Mouse (Mus musculus): ENCODE measurements around the gene Avpr2.

The Avpr2 gene

DNA sequence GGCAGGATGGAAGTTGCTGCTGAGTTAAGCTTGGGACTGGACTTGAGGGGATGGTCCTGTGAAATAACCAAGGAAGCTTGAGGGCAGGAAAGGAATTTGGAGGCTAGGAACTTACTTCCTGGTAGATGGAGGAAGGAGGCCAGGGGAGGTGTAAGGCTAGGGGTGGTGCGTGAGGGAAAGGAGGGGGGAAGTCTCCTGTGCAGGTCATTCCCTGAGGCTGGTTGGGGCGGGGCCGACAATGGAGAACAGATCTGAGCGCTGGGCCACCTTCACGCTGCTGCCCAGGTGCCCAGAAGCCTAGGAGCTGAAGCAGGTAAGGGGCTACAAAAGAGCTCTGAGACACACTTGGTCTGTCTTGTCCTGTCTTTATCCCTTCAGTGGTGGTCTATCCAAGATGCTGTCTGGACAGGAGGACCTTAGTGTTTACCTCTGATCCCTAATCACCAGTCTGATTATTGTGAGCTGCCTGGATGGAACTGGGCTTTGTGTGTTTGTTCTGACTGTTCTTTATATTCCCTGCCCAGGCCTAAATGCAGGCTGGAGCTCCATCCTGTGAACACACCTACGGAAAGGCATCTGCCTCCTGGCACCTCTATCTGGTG is at the start of gene Avpr2:
Avpr2 (plus strand) TSS at position 552 of the 602 bp plus-strand sequence.
- no peak for DNase-seq (ENCODE audit: low spot score in 2 of 2)

DNA sequence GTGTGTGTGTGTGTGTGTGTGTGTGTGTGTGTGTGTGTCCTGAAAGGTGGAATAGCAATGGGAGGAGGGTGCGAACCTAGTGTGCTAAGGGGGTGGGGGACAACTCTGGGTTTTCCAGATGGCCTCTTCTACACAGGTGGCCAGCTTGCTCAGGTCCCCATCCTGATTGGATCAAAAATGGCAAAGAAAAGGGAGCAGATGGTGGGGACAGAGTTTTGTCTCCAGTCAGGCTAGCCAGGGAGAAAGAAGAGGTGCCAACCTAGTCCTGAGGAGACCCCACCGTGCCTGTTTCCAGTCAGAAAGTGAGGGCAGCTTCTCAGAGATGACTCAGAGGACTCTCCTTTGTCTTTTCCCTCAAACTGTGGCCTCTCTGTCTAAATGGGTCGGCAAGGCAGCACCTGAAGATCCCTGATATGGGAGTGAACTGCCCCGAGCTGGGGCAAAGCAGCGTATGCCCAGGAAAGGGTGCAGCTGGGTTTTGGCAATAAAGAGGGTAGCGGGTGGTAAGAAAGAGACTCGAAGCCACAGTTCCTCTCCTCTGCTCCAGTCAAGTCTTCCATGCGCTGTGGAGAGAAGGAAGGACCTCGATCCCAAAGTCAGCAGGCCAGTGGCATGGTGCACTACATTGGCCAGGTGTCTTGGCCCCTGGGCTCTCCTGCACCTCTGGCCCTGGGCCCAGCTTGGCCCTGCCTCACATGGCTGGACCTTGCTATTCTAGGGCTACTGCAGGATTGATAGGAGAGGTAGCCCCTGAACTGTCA is 37.4 kb upstream of the Avpr2 start:
- no peak for DNase-seq (ENCODE audit: low spot score in 2 of 2)

DNA sequence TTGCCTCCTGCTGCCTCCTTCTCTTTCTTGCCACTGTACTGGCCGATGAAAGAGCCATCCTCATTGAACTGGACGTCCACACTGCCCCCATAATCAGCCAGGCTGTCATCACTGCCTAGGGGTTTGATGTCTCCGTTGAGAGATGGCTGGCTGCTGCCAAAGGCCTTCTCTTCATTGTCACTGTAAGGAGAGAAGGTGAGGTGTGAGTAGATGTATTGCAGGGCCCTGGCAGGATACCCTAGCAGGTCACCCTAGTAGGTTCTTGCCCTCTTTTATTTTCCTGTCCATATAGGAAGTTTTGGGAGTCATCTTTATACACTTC is 36.9 kb upstream of the Avpr2 start:
- DNase-seq (ENCODE audit: low spot score in 2 of 2), result no peak

DNA sequence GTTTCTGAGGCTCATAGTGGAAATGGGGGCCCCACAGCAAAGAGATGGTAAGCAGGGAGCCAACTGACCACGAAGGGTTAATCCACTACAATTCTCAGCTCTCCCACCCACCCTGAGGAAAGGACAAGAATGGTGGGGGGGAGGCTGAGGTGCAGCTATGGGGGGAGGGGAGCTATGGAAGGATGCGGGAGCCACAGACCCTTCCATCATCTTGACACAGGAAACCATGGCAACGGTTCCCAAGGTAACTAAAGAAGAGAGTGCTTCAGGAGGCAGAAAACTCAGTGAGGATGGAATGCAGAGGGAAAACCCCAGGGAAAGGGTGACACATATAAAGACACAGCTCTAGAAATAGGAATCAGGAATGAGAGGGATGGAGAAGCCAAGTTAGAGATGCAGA is 27.2 kb upstream of the Avpr2 start:
- DNase-seq (ENCODE audit: low spot score in 2 of 2), result no peak

DNA sequence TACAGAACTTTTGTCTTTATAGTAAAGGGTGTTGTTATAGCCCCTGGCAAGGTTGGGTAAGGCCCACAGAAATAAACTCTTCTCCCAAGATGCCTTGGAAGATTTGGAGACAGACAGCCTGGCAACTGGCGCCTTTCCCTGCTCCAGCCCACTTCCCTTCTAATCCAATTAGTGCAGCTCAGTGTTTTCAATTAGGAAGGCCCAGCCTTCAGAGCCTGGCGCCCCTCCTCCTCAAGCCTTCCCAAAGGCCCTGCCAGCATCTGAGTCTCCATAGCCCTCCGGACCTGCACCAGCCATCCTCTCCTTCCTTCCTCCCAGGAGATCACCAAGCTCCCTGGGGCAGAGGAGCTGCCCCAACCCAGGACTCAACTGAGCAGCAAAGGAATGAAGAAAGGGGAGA is 24.6 kb upstream of the Avpr2 start:
- no peak for DNase-seq (ENCODE audit: low spot score in 2 of 2)

DNA sequence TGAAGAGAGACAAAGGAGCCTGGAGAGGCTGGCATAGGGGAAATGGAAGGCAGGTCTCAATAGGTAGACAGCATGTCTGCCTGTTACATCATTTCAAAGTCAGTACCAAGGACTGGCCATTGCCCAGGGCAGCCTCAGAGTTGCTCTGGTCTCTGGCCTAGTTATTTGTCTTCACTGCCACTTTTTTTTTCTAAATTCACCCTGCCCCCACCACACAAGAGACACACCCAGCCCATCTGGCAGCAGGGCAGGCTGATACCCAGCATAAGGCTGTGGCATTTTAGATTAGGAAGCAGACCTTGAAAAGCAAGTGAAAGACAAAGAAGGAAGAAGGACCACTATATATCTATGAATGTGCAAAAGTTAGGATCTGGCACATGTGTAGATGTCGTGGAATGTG is 24.1 kb upstream of the Avpr2 start:
- DNase-seq (ENCODE audit: low spot score in 2 of 2), result no peak

DNA sequence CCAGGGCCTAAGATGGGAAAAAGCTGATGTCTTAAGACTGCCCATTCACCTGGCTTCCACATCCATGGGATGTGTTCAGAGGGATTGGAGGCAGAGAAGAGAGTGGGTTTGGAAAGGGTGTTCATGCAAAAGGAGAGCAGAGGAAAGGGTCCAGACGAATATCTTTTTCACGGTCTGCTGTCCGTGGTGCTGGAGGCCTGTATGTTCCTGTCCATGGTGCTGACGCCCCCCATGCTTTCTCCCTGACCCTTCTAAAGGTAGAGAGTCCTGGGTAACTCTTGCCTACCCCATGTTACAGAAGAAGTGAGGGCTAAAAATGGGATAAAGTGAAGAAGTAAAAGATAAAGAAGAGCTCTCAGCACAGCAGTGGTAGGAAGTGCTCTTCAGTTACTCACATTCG is 22.6 kb upstream of the Avpr2 start:
- DNase-seq (ENCODE audit: low spot score in 2 of 2), result no peak

DNA sequence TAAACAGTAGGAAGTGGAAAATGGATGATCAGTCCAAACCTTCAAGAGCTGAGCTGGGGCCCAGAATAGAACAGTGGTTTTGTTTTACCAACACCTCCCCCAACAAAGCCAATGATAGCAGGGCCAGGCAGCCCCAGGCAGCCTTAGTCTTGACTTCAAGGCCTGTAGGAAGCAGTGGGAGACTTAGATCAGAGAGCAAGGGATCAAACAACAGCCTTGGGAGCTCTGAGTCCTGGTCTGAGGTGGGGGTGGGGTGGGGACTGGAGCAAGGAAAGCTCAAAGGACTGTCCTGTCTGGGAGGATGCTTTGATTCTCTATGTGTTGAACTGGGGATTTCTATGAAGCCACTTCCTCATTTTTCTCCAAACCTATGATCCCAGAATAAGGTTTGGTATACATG is 20.4 kb upstream of the Avpr2 start:
- DNase-seq (ENCODE audit: low spot score in 2 of 2), result no peak

DNA sequence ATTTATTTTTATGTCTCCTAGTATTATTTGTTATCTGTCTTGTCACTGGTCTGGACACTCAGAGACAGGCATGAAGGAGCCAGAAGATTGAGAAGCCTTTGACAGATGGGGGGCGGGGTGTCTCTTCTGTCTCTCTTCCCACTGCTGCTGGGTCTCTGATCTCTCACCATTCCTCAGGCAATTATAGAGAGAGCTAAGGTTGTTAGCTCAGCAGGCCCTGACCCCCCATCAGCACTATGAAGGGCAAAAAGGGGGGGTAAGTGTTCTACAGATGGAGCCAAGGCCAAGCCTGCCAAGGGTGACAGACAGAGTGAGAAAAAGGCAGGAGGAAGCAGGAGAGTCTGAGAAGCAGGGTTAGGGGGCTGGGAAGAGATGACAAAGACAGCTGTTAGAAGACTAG is 19.9 kb upstream of the Avpr2 start:
- no peak for DNase-seq (ENCODE audit: low spot score in 2 of 2)

DNA sequence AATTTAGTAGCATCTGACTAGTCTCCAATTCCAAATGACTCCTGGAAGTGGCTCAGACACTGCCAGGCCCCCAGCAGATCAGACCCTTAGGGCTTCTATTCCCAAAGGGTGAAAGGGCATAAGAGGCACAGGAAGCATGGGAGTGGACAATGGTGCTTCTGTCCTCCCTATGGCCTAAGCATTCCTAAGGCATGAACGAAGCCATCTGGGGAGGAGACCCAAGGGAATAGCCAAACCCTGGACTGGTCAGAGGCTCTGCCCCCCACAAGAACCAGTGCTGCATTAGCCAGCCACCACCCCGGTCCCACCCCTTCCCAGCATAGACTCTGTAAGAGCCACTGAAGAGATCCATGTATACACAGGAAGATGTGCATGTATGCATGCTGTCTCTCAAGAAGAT is 16.0 kb upstream of the Avpr2 start:
- no peak for DNase-seq (ENCODE audit: low spot score in 2 of 2)

DNA sequence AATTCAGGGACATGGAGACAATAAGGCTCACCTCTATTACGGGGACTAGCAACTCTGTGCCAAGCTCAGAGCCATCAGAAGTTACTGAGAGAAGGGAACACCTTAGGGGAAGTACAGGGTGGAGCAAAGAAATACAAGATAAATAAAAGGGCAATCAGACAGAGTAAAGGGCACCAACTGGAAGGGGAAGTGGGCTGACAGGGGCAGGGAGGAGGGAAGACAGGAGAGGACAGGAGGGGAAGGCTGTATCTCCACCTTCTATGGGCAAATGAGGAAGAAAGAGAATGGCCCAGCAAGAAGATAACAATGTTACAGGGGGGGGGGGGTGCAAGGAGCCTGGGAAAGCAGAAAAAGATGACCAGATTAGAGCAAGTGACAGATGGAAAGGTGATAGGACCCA is 14.9 kb upstream of the Avpr2 start:
- no peak for DNase-seq (ENCODE audit: low spot score in 2 of 2)

DNA sequence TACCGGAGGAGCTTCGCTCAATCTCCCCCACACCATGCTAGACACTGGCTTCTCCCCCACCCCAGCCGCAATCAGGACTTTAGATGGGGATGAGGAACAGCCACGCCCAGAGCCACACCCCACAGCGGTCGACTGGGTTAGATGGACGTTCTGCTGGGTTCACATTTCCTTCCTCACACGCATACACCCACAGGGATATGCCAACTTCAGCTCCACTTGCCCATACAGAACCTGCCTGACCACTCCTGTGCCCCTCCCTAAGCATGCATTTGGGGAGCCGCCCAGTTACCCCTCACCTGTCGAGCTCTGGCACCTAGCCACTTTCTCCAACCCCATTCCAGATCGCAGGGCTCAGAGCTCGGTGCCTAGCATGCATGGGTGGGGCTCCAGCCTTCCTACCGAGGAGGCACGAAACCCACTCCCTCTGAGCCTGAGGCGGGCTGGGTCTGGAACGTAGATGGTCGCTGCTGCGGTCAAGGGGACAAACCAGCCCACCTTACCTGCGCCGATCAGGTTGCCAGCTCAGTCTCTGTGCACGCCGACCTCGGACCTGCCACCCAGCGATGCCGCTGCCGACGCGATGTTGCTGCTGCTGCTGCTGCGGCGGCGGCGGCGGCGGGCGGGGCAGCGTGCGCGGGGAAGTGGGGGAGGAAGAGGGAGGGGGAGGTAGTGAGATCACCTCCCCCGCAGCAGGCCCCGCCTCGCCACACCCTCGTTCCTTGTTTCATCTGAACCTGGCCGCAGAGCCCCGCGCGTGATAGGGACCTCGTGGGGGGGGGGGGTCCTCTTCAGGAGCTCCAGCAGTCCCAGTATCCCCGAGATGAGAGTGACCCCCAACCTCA is 11.5 kb upstream of the Avpr2 start:
- peak; percentile 42 to 62 for DNase-seq (ENCODE audit: low spot score in 2 of 2)

DNA sequence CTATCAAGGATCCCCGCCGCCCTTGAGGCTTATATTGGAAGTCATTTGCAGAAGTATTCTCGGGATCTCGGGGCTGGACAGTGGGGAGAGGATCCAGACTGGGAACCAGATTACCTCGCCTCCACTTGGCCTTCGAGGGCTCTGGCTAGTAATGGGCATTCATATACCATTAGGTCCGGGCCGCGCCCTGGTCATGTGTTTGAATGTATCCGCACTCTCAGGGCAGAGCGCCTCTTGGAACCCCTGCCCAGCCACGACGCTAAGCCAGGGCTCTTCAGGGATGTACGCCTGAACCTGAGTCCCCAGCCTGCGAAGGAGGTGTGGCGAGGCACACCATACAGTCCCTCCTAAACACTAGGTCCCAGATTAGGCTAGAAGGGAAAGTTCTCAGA is 10.9 kb upstream of the Avpr2 start:
- DNase-seq (ENCODE audit: low spot score in 2 of 2), result no peak

DNA sequence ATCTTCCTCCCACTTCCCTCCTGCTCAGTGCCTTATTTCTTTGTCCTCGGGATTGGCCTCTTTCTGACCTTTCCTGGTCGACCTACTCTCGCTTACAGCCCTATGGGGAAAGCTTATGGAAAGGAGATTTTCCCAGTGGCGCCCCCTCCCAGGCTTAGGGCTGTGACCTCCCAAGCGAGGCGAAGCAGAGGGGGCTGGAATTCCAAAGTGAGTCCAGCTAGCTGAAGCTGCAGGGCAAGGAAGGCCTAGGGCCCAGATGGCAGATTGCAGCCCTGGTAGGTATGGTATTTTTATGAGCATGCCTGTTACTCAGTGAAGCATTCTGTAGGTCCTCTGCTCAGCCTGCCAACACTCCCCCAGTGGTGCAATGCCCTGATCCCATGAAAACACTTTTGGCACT is 10.4 kb upstream of the Avpr2 start:
- no peak for DNase-seq (ENCODE audit: low spot score in 2 of 2)

DNA sequence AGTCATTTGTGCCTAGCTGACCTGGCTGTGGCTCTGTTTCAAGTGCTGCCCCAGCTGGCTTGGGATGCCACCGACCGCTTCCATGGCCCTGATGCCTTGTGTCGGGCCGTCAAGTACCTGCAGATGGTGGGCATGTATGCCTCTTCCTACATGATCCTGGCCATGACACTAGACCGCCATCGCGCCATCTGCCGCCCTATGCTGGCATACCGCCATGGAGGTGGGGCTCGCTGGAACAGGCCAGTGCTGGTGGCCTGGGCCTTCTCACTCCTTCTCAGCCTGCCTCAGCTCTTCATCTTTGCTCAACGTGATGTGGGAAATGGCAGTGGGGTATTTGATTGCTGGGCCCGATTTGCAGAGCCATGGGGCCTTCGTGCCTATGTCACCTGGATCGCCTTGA is 931 bp downstream of the Avpr2 start:
- no peak for DNase-seq (ENCODE audit: low spot score in 2 of 2)

DNA sequence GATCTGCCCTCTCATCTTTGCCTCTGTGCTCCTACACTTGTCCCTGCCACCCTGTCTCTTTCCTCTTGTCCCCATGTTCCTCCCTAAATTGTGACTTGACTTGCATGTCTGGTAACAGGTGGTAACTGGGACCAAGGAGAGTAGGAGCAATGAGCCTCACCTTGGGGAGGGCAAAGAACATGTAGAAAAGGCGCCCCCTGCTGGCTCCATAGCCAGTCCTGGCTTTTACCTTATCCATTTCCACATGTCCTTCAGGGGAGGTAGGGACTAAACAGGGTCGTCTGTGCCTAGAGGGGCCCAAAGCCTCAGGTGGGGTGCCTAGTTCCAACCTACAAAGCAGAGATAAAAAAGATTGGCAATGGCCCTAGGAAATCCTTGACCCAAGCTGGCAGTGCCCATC is 3.8 kb downstream of the Avpr2 start, which contains the start of gene L1cam:
L1cam (minus strand) TSS at position 387 of the 400 bp plus-strand sequence.
- DNase-seq (ENCODE audit: low spot score in 2 of 2), result peak; percentile 35 to 51

DNA sequence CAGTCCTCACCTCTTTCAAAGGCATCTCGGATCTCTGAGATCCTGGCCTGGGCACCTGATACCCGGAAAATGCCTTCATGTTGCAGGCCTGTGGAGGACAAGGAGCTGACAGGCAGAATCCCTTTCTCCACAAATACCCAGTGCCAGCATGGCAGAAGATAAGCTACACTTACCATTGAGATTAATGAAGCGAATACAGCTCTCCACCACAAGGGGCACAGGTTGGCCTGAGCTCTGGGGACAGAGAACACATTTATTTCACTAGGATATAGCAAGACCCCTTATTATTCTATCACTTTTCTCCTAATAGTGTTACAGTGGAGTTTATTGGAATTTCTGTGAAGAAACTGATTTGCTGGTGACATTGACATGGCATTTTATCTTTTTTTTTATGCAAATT is 6.1 kb downstream of the Avpr2 start:
- no peak for DNase-seq (ENCODE audit: low spot score in 2 of 2)

DNA sequence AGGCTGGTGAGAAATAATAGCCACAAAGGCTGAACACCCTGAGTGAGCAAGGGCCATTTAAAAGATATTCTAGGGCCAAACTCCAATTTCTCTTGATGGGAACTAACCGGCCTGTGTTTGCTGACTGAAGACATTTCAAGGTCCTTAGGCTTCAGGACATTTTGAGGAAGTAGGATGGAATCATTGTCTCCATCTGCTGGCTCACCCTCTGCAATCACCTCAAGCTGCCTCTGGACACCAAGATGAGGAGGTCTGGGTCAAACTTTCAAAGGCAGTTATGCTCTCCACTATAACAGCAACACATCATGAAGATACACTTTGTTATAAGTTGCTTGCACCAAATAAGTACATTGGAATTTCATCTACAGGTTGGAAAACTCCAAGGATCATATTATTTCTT is 18.1 kb downstream of the Avpr2 start:
- DNase-seq (ENCODE audit: low spot score in 2 of 2), result no peak

DNA sequence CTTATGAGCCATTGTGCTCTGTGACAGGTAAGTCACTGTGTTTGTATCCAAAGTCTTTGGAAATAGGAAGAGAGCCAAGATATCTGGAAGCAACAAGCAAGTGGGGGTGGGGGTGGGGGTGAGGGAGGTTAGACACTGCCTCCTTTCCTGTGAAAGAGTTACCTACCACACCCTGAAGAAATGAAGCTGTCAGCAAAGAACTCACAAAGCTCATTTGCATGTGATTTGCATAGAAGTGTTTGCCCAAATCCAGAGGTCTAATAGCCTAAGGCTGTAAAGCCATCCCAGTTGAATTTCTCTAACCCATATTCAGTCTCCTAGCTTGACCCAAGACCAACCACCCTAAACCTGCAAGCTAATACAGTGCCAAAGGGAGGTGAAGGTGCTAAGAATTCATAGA is 18.5 kb downstream of the Avpr2 start:
- DNase-seq (ENCODE audit: low spot score in 2 of 2), result no peak

DNA sequence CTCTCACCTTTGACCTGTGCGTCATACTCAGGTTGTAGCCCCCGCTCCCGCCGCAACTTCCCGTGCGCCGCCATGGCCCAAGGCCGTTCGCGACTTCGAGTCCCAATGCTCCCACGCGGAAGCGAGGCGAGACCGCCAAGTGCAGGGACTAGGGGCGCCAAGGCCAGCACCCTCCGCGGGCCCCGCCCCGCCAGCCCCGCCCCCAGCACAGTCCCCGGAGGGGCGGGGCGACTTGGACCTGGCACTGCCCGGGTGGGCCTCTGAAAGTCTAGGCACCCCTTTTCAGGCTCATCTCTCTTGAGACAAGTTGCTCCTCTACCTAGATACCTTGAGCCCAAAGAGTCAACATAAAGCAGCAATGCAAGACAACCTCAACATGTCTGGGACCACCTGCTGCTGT is 19.3 kb downstream of the Avpr2 start:
- DNase-seq (ENCODE audit: low spot score in 2 of 2), result no peak

DNA sequence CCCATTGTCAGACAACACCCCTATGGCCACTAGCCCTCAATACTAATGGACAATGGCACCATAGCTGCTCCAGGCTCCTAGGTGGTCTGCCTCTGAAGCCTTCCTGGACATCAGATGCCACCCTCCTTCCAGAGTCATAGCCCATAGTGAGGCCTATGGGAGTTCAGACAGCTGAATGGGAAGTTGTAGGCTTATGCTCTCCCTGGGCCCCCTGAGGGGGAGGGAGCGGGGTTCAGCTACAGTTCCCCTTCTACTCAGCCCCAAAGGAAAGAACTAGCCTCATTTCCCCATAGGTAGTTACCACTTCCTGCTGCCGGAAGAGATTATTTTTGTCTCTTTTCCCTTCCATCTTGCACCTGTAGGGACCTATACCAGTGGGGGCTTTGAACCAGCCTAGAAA is 19.7 kb downstream of the Avpr2 start:
- no peak for DNase-seq (ENCODE audit: low spot score in 2 of 2)

DNA sequence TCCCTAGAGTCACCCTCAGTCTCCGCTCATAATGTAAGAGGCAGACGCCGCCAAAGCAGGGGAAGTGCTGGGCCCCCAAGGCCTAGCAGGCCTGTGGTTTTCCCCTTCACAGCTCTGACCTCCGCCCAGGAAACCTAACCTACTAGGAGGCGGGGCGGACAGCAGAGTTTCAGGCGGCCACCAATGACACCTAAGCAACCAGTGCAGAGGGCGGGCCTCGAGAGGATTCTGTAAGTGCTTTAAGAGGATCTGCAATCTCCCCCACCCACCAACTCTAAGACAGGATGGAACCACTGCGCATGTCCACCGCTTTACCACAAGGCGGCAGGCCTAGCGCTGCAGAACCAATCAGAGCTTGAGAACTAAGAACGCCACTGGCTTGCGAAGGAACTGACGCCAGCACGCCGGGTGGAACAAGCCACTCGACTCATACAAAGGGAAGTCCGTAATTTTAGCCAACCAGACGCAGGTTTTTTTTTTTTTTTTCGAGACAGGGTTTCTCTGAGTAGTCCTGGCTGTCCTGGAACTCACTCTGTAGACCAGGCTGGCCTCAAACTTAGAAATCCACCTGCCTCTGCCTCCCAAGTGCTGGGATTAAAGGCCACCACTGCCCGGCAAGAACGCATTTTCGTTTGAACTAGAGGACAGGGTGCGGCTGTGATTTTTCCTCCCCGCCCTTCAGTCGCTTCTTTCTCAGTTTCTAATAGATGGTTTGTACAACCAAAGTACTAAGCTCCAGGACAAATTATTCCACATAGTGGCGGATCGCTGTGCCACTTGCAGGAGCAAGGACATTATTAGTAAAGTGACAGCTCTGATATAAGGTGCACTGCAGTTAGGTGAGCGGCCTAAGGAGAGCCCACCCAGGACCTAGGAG is 23.2 kb downstream of the Avpr2 start:
- peak; percentile 74 to 86 for DNase-seq (ENCODE audit: low spot score in 2 of 2)

Measured in urinary bladder, postnatal 36 days (tissue).